Mouse (Mus musculus) urinary bladder, postnatal 0 days (tissue): ENCODE results near the gene Zfp868. TPM values are rescaled to one million over a fixed set of nuclear protein-coding genes. Genes with fewer than 3 reads are reported as not detected.

Source experiments
- polyA plus RNA-seq: library from polyadenylated mRNA; unstranded; fragments of >200 nt; fragmentation: Nextera tagmentation; extraction: Ambion mirVana; gene quantifications from 2 replicates; pipeline ENCODE4 v1.2.1, GENCODE M21; 2015

Gene Zfp868
- 8.5 and 9.0 TPM in 2 replicates for polyA plus RNA-seq

DNA sequence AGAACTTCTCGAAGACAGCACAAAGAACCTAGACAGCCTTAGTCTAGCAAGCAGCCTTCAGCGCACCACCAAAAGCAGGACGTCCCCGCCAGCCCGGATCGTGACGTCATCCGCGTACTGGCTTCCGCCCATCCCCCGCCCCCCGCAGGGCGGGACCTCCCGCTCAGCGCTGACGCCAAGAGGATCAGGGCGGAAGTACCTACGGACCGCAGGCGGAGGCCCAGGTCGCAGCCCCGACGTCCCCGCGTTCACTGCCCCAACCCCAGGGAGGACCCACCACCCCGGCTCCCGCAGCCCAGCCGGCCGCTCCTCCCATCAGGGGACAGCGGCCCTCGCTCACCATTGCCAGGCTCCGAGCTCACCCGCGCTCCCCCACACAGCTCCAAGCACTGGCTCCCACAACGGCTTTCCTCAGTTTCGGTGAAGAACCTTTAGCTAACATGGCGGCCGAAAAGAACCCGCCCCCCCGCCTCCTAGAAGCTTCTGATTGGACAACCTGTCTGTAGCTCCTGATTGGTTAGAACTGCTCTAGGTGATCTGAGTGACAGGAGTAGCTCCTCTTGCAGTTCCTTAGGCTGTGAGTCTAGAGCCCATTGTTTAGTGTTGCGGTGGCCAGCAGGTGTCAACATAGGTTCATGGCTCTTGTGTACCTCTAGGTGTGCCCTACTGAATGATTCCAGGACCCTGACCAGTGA, at the start of gene Zfp868:
Gene Zfp868, minus strand, starts transcription at position 454 of the 695 bp plus-strand sequence.

DNA sequence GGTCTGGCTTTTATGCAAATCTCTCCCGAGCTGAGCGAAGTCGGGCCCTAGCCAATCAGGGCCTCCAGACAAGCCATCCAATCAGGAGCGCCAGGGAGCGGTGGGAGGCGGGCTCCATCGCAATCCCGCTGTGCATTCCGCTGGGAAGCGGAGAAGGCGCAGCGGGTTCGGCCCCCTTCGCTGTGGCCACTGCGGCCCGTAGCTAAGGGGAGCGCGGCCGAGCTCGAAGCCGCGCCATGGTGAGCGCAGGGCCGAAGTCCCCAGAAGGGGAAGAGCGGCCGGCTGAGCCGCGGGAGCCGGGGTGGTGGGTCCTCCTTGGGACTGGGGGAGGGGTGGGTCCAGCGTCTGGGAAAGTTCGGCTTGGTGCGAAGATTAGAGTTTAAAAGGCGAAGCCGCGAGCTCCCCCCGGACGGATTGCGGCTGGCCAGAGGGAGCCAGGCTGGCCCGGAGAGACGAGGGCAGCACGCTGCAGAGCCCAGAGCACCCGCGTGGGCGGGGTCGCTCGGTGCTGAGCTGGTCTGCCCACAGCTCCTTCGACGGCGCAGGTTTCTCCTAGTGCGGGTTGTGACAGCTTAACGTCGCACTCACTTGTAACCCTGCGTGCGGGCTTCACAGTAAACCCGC, 29.1 kb upstream of the Zfp868 start, which contains the start of gene Zfp964:
Gene Zfp964, plus strand, starts transcription at position 122 of the 624 bp plus-strand sequence.

Other genes with a start within 250 kb of the Zfp868 start
- not detected in 2 replicates for gene Gm9495, start 172.0 kb downstream of the Zfp868 start, polyA plus RNA-seq
- gene Gm7697, start 102.6 kb downstream of the Zfp868 start, polyA plus RNA-seq: not detected in 2 replicates
- gene Zfp964, start 28.9 kb upstream of the Zfp868 start, polyA plus RNA-seq: 0.71 and 0.87 TPM in 2 replicates
- gene Zfp869, start 85.2 kb upstream of the Zfp868 start, polyA plus RNA-seq: 12.5 and 13.6 TPM in 2 replicates
- 1.7 and 2.6 TPM in 2 replicates for gene Zfp963, start 124.4 kb upstream of the Zfp868 start, polyA plus RNA-seq
- 0.29 and 0.59 TPM in 2 replicates for gene Gm20422, start 149.3 kb upstream of the Zfp868 start, polyA plus RNA-seq
- gene Atp13a1, start 165.6 kb upstream of the Zfp868 start, polyA plus RNA-seq: 26.0 and 26.7 TPM in 2 replicates
- 10.9 and 11.7 TPM in 2 replicates for gene Zfp866, start 165.6 kb upstream of the Zfp868 start, polyA plus RNA-seq
- gene Gmip, start 183.1 kb upstream of the Zfp868 start, polyA plus RNA-seq: 5.5 and 8.5 TPM in 2 replicates
- 0.27 and 0.30 TPM in 2 replicates for gene Lpar2, start 196.9 kb upstream of the Zfp868 start, polyA plus RNA-seq
- gene Pbx4, start 206.9 kb upstream of the Zfp868 start, polyA plus RNA-seq: 3.5 and 4.3 TPM in 2 replicates